Mouse (Mus musculus) myocyte (in vitro differentiated cells): ENCODE results near the gene Mbd3. TPM values are rescaled to one million over a fixed set of nuclear protein-coding genes. Genes with fewer than 3 reads are reported as not detected.

ENCODE experiments used
- H3K27me3 ChIP-seq: one replicate; pipeline ENCODE4 v1.6.1; 2011; ENCODE audit not compliant: control insufficient read depth, insufficient read depth, insufficient read length
- H3K36me3 ChIP-seq: one replicate; pipeline ENCODE4 v1.6.1; 2011; ENCODE audit not compliant: control insufficient read depth, insufficient read depth
- H3K4me2 ChIP-seq: one replicate; pipeline ENCODE4 v1.6.1; 2011; ENCODE audit warnings: low read depth, control low read depth
- H3K4me3 ChIP-seq: one replicate; pipeline ENCODE4 v1.5.1; 2011; ENCODE audit warnings: mild to moderate bottlenecking, control low read depth, moderate library complexity
- H3K79me2 ChIP-seq: one replicate; pipeline ENCODE4 v1.6.1; 2011; ENCODE audit not compliant: control insufficient read depth, insufficient read depth
- H3ac ChIP-seq: one replicate; pipeline ENCODE4 v1.6.1; 2011; ENCODE audit not compliant: control insufficient read depth, insufficient read length
- CEBPB ChIP-seq: IDR thresholded peaks from 2 replicates; pipeline ENCODE4 v1.6.1; 2011; ENCODE audit warnings: mild to moderate bottlenecking, moderate library complexity; ENCODE audit not compliant: poor library complexity, insufficient read depth, severe bottlenecking
- E2F4 ChIP-seq: IDR thresholded peaks from one replicate; pipeline ENCODE4 v1.6.1; 2011; ENCODE audit warnings: mild to moderate bottlenecking, control low read depth, moderate library complexity; ENCODE audit not compliant: insufficient read depth
- MAX ChIP-seq: IDR thresholded peaks from one replicate; pipeline ENCODE4 v1.6.1; 2011; ENCODE audit warnings: low read depth, mild to moderate bottlenecking, control low read depth
- MYOD1 ChIP-seq, 3 experiments: IDR thresholded peaks; one replicate each; pipeline ENCODE4 v1.6.1; 2011; ENCODE audit warnings: control low read depth in 2 of 3, low read depth in 2 of 3, mild to moderate bottlenecking in 2 of 3, moderate library complexity in 1 of 3; ENCODE audit not compliant: insufficient read length in 2 of 3, control insufficient read depth in 1 of 3
- MYOG ChIP-seq, 3 experiments: IDR thresholded peaks; one replicate each; pipeline ENCODE4 v1.6.1; 2011; ENCODE audit warnings: control low read depth in 2 of 3, low read depth in 2 of 3, mild to moderate bottlenecking in 2 of 3; ENCODE audit not compliant: insufficient read length in 2 of 3, control insufficient read depth in 1 of 3, insufficient read depth in 1 of 3
- POLR2A ChIP-seq: IDR thresholded peaks from one replicate; pipeline ENCODE4 v1.6.1; 2011; ENCODE audit warnings: low read depth, mild to moderate bottlenecking, control low read depth, moderate library complexity; ENCODE audit not compliant: insufficient read length
- POLR2AphosphoS2 ChIP-seq: IDR thresholded peaks from one replicate; pipeline ENCODE4 v1.6.1; 2011; ENCODE audit warnings: low read depth, control low read depth; ENCODE audit not compliant: insufficient read length
- REST ChIP-seq: IDR thresholded peaks from one replicate; pipeline ENCODE4 v1.6.1; 2011; ENCODE audit warnings: mild to moderate bottlenecking, control low read depth, moderate library complexity; ENCODE audit not compliant: insufficient read depth, insufficient read length
- SRF ChIP-seq: IDR thresholded peaks from one replicate; pipeline ENCODE4 v1.6.1; 2011; ENCODE audit warnings: low read depth; ENCODE audit not compliant: control insufficient read depth, insufficient read length
- TCF12 ChIP-seq: IDR thresholded peaks from one replicate; pipeline ENCODE4 v1.6.1; 2011; ENCODE audit warnings: mild to moderate bottlenecking, control low read depth; ENCODE audit not compliant: poor library complexity, insufficient read depth, severe bottlenecking
- TCF3 ChIP-seq: IDR thresholded peaks from one replicate; pipeline ENCODE4 v1.6.1; 2011; ENCODE audit warnings: low read depth, control low read depth; ENCODE audit not compliant: insufficient read length
- USF1 ChIP-seq: IDR thresholded peaks from one replicate; pipeline ENCODE4 v1.6.1; 2011; ENCODE audit warnings: low read depth, mild to moderate bottlenecking, control low read depth, moderate library complexity
- polyA plus RNA-seq: library from polyadenylated mRNA; unstranded; fragments of >200 nt; fragmentation: generic; extraction: Trizol; gene quantifications from one replicate; pipeline ENCODE4 v1.2.1, GENCODE M21; 2012; ENCODE audit warnings: missing spikeins

Mbd3 gene
- polyA plus RNA-seq, 1 experiment, result 190 TPM

- TF ChIP-seq USF1 (no peak), MYOG (IDR thresholded peaks at IDR 0.05; ENCODE audit: control insufficient read depth in 1 of 3, insufficient read depth in 1 of 3, insufficient read length in 2 of 3, low read depth in 2 of 3) (no peak), TCF3 (no peak), POLR2A (no peak), MYOD1 (IDR thresholded peaks at IDR 0.05; ENCODE audit: control insufficient read depth in 1 of 3, insufficient read length in 2 of 3, low read depth in 2 of 3) (no peak), TCF12 (no peak), POLR2AphosphoS2 (no peak), E2F4 (no peak), MAX (no peak), CEBPB (no peak), SRF (no peak), REST (no peak)
- Histone ChIP-seq H3K4me2 (no peak within 1 kb of the TSS), H3ac (no peak within 1 kb of the TSS), H3K79me2 (no peaks in the 10 kb centered on the region), H3K27me3 (peaks cover 69% of the 10 kb centered on the region), H3K4me3 (no peak within 1 kb of the TSS), H3K36me3 (no peaks in the 10 kb centered on the region)
These were observed 43.2 kb downstream of the Mbd3 start, which contains the start of gene Plk5 for GRCm38 (mm10) chr10:80356001-80356682. TSS of gene Plk5 (plus strand) at chr10:80356459.

- H3K4me3 ChIP-seq, result no peak overlapping the region
These were observed 43.9 kb downstream of the Mbd3 start for GRCm38 (mm10) chr10:80355431-80355830.

DNA sequence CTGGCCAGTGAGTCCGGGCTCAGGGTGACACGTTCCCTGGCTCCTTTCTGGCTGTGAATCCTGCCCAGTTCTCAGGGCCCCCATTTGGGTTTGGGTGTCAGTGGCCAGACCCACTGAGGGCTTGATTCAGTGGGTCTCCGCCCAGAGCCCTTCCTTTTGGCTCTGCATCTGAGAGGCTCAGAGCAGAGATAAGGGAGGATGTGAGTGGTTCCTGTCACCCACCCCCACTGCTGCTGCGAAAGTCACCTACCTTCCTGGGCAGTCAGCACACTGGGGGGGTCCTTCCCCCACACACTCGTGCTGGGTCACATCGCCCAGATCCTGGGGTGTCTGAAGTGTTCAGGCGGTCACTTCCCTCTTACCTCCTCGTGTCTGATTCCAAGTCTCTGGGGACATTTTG is 46.6 kb downstream of the Mbd3 start:
- H3K4me3 ChIP-seq, result no peak overlapping the region
- H3K4me2 ChIP-seq, result no peak overlapping the region
- TF ChIP-seq POLR2AphosphoS2 (no peak), MAX (no peak), MYOG (IDR thresholded peaks at IDR 0.05; ENCODE audit: control insufficient read depth in 1 of 3, insufficient read depth in 1 of 3, insufficient read length in 2 of 3, low read depth in 2 of 3) (no peak), E2F4 (no peak), CEBPB (no peak), MYOD1 (IDR thresholded peaks at IDR 0.05; ENCODE audit: control insufficient read depth in 1 of 3, insufficient read length in 2 of 3, low read depth in 2 of 3) (no peak), REST (no peak), SRF (no peak), USF1 (no peak), TCF12 (no peak), POLR2A (no peak), TCF3 (no peak)
- H3ac ChIP-seq, result no peak overlapping the region
- H3K36me3 ChIP-seq, result no peaks in the 10 kb centered on the region
- no peaks in the 10 kb centered on the region for H3K79me2 ChIP-seq
- H3K27me3 ChIP-seq, result peaks cover 35% of the 10 kb centered on the region

More at GRCm38 (mm10) chr10:80355431-80355830, 43.9 kb downstream of the Mbd3 start:
- no peak overlapping the region for H3K4me2 ChIP-seq
- no peaks in the 10 kb centered on the region for H3K79me2 ChIP-seq
- H3K36me3 ChIP-seq, result no peaks in the 10 kb centered on the region
- TF ChIP-seq TCF3 (no peak), SRF (no peak), REST (no peak), POLR2A (no peak)
- peaks cover 62% of the 10 kb centered on the region for H3K27me3 ChIP-seq
- H3ac ChIP-seq, result no peak overlapping the region

GRCm38 (mm10) chr10:80351896-80352295 is 47.5 kb downstream of the Mbd3 start:
- Histone ChIP-seq H3K79me2 (no peaks in the 10 kb centered on the region), H3K4me3 (no peak overlapping the region), H3K27me3 (peaks cover 26% of the 10 kb centered on the region), H3K36me3 (no peaks in the 10 kb centered on the region), H3K4me2 (no peak overlapping the region), H3ac (no peak overlapping the region)
- no peak for TF ChIP-seq MYOD1 (IDR thresholded peaks at IDR 0.05; ENCODE audit: control insufficient read depth in 1 of 3, insufficient read length in 2 of 3, low read depth in 2 of 3)
- no peak for TF ChIP-seq TCF12
- no peak for TF ChIP-seq E2F4
- no peak for TF ChIP-seq POLR2A
- no peak for TF ChIP-seq REST
- no peak for TF ChIP-seq SRF
- TF ChIP-seq TCF3, result no peak
- no peak for TF ChIP-seq CEBPB
- TF ChIP-seq MYOG (IDR thresholded peaks at IDR 0.05; ENCODE audit: control insufficient read depth in 1 of 3, insufficient read depth in 1 of 3, insufficient read length in 2 of 3, low read depth in 2 of 3), result no peak
- TF ChIP-seq USF1, result no peak
- TF ChIP-seq POLR2AphosphoS2, result no peak
- no peak for TF ChIP-seq MAX

DNA sequence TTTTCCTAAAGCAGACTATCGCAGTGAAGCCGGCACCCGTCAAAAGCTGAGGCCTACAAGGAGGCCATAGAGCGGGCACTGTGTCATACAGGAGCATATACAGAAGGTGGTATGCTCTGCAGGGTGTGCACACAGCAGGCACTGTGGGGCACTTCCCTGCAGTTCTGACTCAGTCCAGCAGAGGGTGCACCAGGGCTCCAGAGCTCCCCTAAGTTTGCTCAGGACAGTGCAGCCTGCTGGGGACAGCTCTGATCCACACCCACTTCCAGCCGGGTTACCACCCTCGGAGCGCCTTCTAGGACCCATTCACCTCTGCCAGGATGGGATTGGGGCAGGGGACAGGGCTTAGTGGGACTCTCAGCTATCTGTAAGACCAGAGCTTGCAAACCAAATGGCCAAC is 49.1 kb downstream of the Mbd3 start:
- Histone ChIP-seq H3K4me2 (no peak overlapping the region), H3K79me2 (no peaks in the 10 kb centered on the region), H3K36me3 (no peaks in the 10 kb centered on the region), H3ac (no peak overlapping the region), H3K27me3 (peaks cover 12% of the 10 kb centered on the region), H3K4me3 (no peak overlapping the region)
- peak in 1 of 3 experiments; percentile 10 for TF ChIP-seq MYOG (IDR thresholded peaks at IDR 0.05; ENCODE audit: control insufficient read depth in 1 of 3, insufficient read depth in 1 of 3, insufficient read length in 2 of 3, low read depth in 2 of 3)
- no peak for TF ChIP-seq POLR2A
- TF ChIP-seq TCF12, result no peak
- TF ChIP-seq MYOD1 (IDR thresholded peaks at IDR 0.05; ENCODE audit: control insufficient read depth in 1 of 3, insufficient read length in 2 of 3, low read depth in 2 of 3), result no peak
- no peak for TF ChIP-seq USF1
- no peak for TF ChIP-seq CEBPB
